In the genomic region with DNA sequence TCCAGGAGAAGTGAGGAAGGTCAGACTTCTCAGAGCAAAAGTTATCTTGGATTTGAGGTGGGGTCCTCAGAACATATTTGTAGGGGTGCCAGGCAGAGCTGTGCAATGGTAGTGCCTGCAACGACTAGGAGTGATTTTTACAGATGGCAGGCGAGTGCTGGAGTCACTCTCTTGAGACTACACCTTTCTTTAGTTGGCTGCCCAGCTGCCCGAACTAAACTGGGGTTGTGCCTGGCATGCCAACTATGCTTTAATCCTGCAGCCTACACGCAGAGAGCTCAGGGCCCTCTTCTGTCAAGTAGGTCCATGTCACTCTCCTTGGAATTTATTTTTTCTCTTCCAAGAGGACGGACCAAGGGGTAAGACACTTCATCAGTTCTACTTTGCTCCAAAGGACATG, we compare ENCODE assay signal across 19 mouse cellular contexts.
A peak's percentile ranks its signal among the peaks of the same experiment; 100 is the strongest.
DNase-seq lines count a peak whose midpoint lies in the region.
"Had no signal": no experiment of that assay in that cellular context is flagged by ENCODE, and none has a peak within 500 bp of the region (broad histone marks: within the 10 kb centered on the region; RNA-seq: fewer than 3 reads in every experiment).

No protein-coding gene starts in this region.

- intact Hi-C loops in heart, postnatal 36 days (cut with DNase I), result no loop called here

- 54% methylated on average over 5 of the region's 5 CpGs for WGBS in heart, embryonic 10.5 days

- no peak for DNase-seq in heart, embryonic 10.5 days (ENCODE audit: low spot score)
- no peak for DNase-seq in heart, postnatal 36 days
- peak; percentile 12 for DNase-seq in lung, postnatal 25 days (ENCODE audit: low spot score)
- DNase-seq in lung, postnatal 14 days, result no peak
- DNase-seq: adrenal gland, adult 2 months; adrenal gland, postnatal 10 days; adrenal gland, postnatal 25 days; cerebellum, adult 11 months; cerebellum, adult 18-20 months; cerebellum, adult 8-10 months; cerebellum, adult 9-11 months; cerebellum, postnatal 14 days; cerebellum, postnatal 36 days; embryo, embryonic 11 days had no signal

- H3K27ac ChIP-seq in heart, embryonic 10.5 days, result 0 out of 2 replicates have a peak overlapping the region, but pooled peaks have one; percentile 22
- H3K27ac ChIP-seq: embryonic facial prominence, embryonic 13.5 days; embryonic facial prominence, embryonic 15.5 days; forebrain, embryonic 10.5 days; forebrain, embryonic 12.5 days had no signal

- no peak overlapping the region for H3K4me3 ChIP-seq in heart, embryonic 10.5 days
- H3K4me3 ChIP-seq: embryonic facial prominence, embryonic 13.5 days; embryonic facial prominence, embryonic 15.5 days; erythroblast, embryonic 14.5 days; forebrain, embryonic 10.5 days; forebrain, embryonic 12.5 days had no signal

- H3K9me3 ChIP-seq in heart, embryonic 10.5 days, result no peaks in the 10 kb centered on the region
- H3K9me3 ChIP-seq: embryonic facial prominence, embryonic 13.5 days; embryonic facial prominence, embryonic 15.5 days; forebrain, embryonic 10.5 days; forebrain, embryonic 12.5 days had no signal

- H3K36me3 ChIP-seq in heart, embryonic 10.5 days, result 0 out of 2 replicates have a peak, but pooled peaks cover 2% of the 10 kb centered on the region
- H3K36me3 ChIP-seq: embryonic facial prominence, embryonic 13.5 days; embryonic facial prominence, embryonic 15.5 days; forebrain, embryonic 10.5 days; forebrain, embryonic 12.5 days had no signal

- H3K27me3 ChIP-seq in heart, embryonic 10.5 days (ENCODE audit: insufficient read depth, poor library complexity, severe bottlenecking), result no peaks in the 10 kb centered on the region
- H3K27me3 ChIP-seq: embryonic facial prominence, embryonic 13.5 days; embryonic facial prominence, embryonic 15.5 days; forebrain, embryonic 12.5 days had no signal

- peaks cover 51% of the 10 kb centered on the region for H3K4me1 ChIP-seq in heart, embryonic 10.5 days
